Mouse (Mus musculus): ENCODE data around the gene Ube2dnl1. TPM values are rescaled to one million over a fixed set of nuclear protein-coding genes. Genes with fewer than 3 reads are reported as not detected.

Ube2dnl1 gene
- not detected for total RNA-seq (2023)

GRCm38 (mm10) chrX:114904712-114905111 is at the start of gene Ube2dnl1:
Gene Ube2dnl1, plus strand, starts transcription at chrX:114905012.

GRCm38 (mm10) chrX:114907282-114907681 is 2.5 kb downstream of the Ube2dnl1 start, which contains the start of gene Ube2dnl2:
Gene Ube2dnl2, plus strand, starts transcription at chrX:114907582.

Other genes with a start within 250 kb of the Ube2dnl1 start
- gene Ube2dnl2, start 2.6 kb downstream of the Ube2dnl1 start, total RNA-seq (2023), result not detected

All from CD4-positive naive resting alpha-beta T cell, adult 76 days (primary cell).